Mouse (Mus musculus): ENCODE results near the gene Mettl5. TPM values are rescaled to one million over a fixed set of nuclear protein-coding genes. Genes with fewer than 3 reads are reported as not detected.
A peak's percentile ranks its signal among the peaks of the same experiment; 100 is the strongest.

The Mettl5 gene
- polyA plus RNA-seq, 1 experiment from 2014 or later = 46.9 TPM

GRCm38 (mm10) chr2:69857882-69858281 is 27.5 kb downstream of the Mettl5 start:
- peak; percentile 20 for DNase-seq (ENCODE audit: low spot score)

- peak; percentile 43 for DNase-seq (ENCODE audit: low spot score)
Observed at GRCm38 (mm10) chr2:69856392-69856791, 29.0 kb downstream of the Mettl5 start.

GRCm38 (mm10) chr2:69851427-69852058 is 33.9 kb downstream of the Mettl5 start:
- DNase-seq (ENCODE audit: low spot score) = no peak

- DNase-seq (ENCODE audit: low spot score) = no peak
Observed at GRCm38 (mm10) chr2:69849215-69849614, 36.2 kb downstream of the Mettl5 start.

GRCm38 (mm10) chr2:69840261-69840660 is 45.2 kb downstream of the Mettl5 start:
- DNase-seq (ENCODE audit: low spot score) = peak; percentile 57

- no peak for DNase-seq (ENCODE audit: low spot score)
Observed at GRCm38 (mm10) chr2:69838707-69839106, 46.7 kb downstream of the Mettl5 start.

- no peak for DNase-seq (ENCODE audit: low spot score)
Observed at GRCm38 (mm10) chr2:69837996-69838395, 47.4 kb downstream of the Mettl5 start.

- no peak for DNase-seq (ENCODE audit: low spot score)
Observed at GRCm38 (mm10) chr2:69837244-69837967, 48.0 kb downstream of the Mettl5 start.

GRCm38 (mm10) chr2:69830116-69830515 is 55.3 kb downstream of the Mettl5 start:
- no peak for DNase-seq (ENCODE audit: low spot score)

- no peak for DNase-seq (ENCODE audit: low spot score)
Observed at GRCm38 (mm10) chr2:69829680-69830079, 55.7 kb downstream of the Mettl5 start.

- DNase-seq (ENCODE audit: low spot score) = no peak
Observed at GRCm38 (mm10) chr2:69828031-69828430, 57.4 kb downstream of the Mettl5 start.

GRCm38 (mm10) chr2:69826380-69826779 is 59.0 kb downstream of the Mettl5 start:
- DNase-seq (ENCODE audit: low spot score) = no peak

- no peak for DNase-seq (ENCODE audit: low spot score)
Observed at GRCm38 (mm10) chr2:69825898-69826297, 59.5 kb downstream of the Mettl5 start.

- DNase-seq (ENCODE audit: low spot score) = peak; percentile 33
Observed at GRCm38 (mm10) chr2:69823129-69823677, 62.2 kb downstream of the Mettl5 start.

- DNase-seq (ENCODE audit: low spot score) = peak; percentile 33
Observed at GRCm38 (mm10) chr2:69822361-69823128, 62.9 kb downstream of the Mettl5 start.

- DNase-seq (ENCODE audit: low spot score) = peak; percentile 18
Observed at GRCm38 (mm10) chr2:69821711-69822110, 63.7 kb downstream of the Mettl5 start, which contains the start of gene Klhl23. Gene Klhl23 (plus strand): TSS chr2:69821944.

Other genes starting within 250 kb of the Mettl5 start
- 8.9 and 10.2 TPM in 2 replicates for gene Bbs5, start 238.4 kb downstream of the Mettl5 start, polyA plus RNA-seq (2015; fragmentation: Nextera tagmentation; extraction: Ambion mirVana)
- 0.51 and 0.82 TPM in 2 replicates for gene Klhl41, start 215.5 kb downstream of the Mettl5 start, polyA plus RNA-seq (2015; fragmentation: Nextera tagmentation; extraction: Ambion mirVana)
- gene Fastkd1, start 172.1 kb downstream of the Mettl5 start, polyA plus RNA-seq (2015; fragmentation: Nextera tagmentation; extraction: Ambion mirVana) = 7.0 and 7.7 TPM in 2 replicates
- gene Ppig, start 163.1 kb downstream of the Mettl5 start, polyA plus RNA-seq (2015; fragmentation: Nextera tagmentation; extraction: Ambion mirVana) = 127 and 139 TPM in 2 replicates
- gene Ccdc173, start 96.0 kb downstream of the Mettl5 start, polyA plus RNA-seq (2015; fragmentation: Nextera tagmentation; extraction: Ambion mirVana) = 2.0 TPM in 2 replicates
- gene Phospho2, start 96.0 kb downstream of the Mettl5 start, polyA plus RNA-seq (2015; fragmentation: Nextera tagmentation; extraction: Ambion mirVana) = 36.2 and 38.6 TPM in 2 replicates
- 7.4 and 11.0 TPM in 2 replicates for gene Klhl23, start 63.7 kb downstream of the Mettl5 start, polyA plus RNA-seq (2015; fragmentation: Nextera tagmentation; extraction: Ambion mirVana)
- 317 and 344 TPM in 2 replicates for gene Ssb, start 24.1 kb downstream of the Mettl5 start, polyA plus RNA-seq (2015; fragmentation: Nextera tagmentation; extraction: Ambion mirVana)
- gene Ubr3, start 11.6 kb upstream of the Mettl5 start, polyA plus RNA-seq (2015; fragmentation: Nextera tagmentation; extraction: Ambion mirVana) = 9.0 and 11.0 TPM in 2 replicates
- gene Myo3b, start 153.5 kb upstream of the Mettl5 start, polyA plus RNA-seq (2015; fragmentation: Nextera tagmentation; extraction: Ambion mirVana) = 0.59 and 0.62 TPM in 2 replicates